Mouse (Mus musculus) ES-CJ7 (cell line): ENCODE measurements around the gene Usp9x.

ENCODE experiments used
- DNase-seq: peaks from one replicate; pipeline ENCODE4 v3.0.0; 2011; ENCODE audit warnings: low read depth, low spot score

The Usp9x gene

DNA sequence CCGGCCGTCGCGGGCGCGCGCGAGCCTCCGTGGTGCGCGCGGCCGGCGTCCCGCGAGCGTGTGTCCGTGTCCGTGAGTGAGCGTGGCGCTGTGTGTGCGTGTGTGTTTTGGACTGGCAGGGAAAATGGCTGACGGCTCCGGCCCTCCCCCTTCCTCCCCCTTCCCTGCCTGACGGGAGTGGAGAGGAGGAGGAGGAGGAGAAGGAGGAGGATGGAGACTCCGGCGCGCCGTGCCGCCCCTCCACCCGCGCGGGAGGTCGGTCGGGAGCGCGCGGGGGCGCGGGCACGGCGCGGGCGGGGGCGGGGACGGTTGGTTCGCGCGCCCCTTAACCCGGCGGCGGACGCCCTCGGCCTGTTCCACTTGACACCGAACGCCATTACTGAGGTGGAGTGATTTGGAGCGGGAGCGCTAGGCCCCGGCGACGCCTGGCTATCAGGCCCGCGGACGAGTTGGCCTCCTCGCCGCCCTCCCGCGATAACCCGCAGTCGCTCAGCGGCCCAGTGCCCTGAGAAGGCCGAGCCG, 1.2 kb downstream of the Usp9x start:
- peak; percentile 65 for DNase-seq

DNA sequence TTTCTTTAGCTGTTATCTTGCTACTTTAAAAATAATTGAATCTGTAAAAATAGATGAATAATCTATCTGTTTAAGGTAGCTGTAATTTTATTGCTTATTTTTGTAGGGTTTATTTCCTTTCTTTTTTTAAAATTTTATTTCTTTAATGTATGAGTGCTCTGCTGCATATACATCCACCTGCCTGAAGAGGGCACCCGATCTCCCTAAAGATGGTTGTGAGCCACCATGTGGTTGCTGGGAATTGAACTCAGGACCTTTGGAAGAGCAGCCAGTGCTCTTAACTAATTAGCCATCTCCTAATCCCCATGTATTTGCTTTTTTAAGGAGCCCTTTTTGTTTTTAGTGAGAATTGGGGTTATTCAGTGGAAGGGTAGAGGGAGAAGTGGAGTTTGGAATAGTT, 14.3 kb downstream of the Usp9x start:
- no peak for DNase-seq

DNA sequence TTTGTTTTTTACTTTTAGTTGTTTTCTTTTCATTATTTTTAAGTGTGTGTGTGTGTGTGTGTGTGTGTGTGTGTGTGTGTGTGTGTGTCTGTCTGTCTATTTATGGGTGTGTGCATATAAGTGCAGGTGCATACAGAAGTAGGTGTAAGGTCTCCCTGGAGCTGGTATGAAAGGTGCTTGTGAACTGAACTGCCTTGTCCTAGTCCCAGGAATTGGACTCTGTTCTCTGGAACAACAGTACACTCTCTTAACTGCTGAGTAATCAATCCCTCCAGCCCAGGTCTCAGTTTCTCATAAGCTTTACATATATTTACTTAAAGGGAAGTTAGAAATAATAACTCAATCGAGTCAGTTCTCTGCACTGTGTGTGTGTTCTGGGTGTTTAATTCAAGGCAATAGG, 25.7 kb downstream of the Usp9x start:
- DNase-seq, result no peak

DNA sequence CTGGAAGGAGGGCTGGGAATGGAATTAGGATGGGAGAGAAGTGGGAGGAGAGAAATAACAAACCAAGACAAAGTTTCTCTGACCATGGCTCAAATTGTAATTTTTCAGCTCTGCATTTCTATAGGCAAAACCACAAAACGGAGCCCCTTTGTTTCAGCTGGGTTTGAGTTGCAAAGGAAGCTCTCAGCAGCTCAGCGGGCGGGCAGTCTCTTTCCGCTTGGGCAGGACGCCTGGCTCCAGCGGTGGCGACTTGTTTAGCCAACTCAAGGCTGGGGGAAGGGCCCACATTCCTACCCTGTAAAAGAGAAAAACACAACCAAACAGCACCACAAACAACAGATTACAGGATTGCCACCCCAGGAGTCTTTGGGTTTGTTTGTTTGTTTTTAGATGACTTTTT, 135.2 kb downstream of the Usp9x start:
- DNase-seq, result peak; percentile 93

DNA sequence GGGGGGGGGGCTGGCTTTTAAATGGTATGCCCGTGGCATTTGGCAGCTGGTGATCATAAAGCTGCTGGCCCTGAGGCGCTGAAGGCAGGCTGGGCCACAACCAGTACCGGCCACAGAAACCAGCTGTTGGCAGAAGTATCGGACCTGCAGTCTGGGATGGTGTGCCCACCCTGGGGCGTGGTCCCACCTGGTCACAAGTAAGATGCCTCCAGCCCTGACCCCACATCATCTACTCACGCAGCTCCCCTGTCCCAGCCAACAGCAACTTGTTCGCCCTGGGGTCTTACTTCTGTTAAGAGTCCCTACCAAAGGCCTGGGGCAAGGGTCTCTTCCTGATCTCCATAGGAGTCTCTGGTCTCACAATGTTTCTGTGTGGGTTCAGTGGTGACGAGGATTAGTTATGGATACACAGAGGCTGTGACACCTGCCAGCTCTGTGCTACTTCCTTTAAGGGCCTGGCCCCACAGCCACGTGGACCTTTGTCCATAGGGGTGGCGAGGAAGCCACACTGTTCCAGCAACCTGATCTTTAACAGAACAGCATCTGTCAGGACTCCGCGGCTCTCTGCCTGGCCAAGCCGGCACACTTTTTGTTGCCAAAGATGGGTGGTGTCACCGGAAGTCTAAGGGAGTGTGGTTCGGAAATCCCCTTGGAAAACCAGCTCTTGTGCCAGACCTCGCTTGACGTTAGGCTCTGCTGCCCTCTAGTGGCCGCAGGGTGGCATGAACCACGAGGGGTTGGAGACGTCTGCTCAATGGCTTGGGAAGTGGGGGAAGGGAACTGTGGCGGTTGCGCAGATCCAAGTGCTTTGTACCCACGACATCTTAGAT, 136.4 kb downstream of the Usp9x start:
- peak; percentile 93 for DNase-seq

DNA sequence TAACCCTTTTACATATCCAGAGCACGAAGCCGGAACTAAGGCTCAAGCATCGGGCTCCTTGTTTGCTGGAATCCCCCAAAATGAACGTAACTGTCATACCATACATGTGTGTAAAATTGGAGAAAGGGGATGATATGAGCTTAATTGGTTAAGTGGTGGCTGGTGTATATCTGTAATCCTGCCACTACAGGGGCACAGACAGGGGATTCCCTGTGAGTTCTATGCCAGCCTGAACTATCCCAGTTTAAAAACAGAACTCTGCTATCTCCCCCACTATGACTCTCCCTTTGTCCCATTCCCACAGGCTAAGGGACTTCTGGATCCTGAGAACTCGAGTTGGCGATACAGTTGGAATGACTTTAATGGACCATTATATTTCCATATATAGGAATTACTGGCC, 137.1 kb downstream of the Usp9x start:
- no peak for DNase-seq

DNA sequence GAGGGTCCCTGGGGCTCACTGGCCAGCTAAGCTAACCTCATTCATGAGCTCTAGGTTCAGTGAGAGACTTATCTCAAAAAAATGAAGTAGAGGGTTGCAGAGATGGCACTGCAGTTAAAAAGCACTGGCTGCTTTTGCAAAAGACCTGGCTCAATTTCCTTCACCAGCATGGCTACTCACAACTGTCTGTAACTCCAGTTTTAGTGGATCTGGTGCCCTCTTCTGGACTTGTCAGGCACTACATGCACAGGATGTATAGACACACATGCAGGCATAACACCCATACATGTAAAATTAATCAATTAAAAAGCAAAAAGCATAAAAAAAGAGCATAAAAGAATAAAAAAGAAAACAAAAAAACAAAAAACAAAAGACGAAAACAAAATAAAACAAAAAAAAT, 143.0 kb downstream of the Usp9x start:
- DNase-seq, result peak; percentile 77
